Mouse (Mus musculus): Measurements from ENCODE around the gene Sbk1.

GRCm38 (mm10) chr7:126274137-126274536, 1.7 kb downstream of the Sbk1 start:
- TF ChIP-seq CTCF (IDR thresholded peaks at IDR 0.05; ENCODE audit: low read depth), result no peak
- TF ChIP-seq EP300 (IDR thresholded peaks at IDR 0.05; ENCODE audit: low read depth), result no peak
